Comparison of ENCODE assay signal across 8 mouse cellular contexts in the genomic region with DNA sequence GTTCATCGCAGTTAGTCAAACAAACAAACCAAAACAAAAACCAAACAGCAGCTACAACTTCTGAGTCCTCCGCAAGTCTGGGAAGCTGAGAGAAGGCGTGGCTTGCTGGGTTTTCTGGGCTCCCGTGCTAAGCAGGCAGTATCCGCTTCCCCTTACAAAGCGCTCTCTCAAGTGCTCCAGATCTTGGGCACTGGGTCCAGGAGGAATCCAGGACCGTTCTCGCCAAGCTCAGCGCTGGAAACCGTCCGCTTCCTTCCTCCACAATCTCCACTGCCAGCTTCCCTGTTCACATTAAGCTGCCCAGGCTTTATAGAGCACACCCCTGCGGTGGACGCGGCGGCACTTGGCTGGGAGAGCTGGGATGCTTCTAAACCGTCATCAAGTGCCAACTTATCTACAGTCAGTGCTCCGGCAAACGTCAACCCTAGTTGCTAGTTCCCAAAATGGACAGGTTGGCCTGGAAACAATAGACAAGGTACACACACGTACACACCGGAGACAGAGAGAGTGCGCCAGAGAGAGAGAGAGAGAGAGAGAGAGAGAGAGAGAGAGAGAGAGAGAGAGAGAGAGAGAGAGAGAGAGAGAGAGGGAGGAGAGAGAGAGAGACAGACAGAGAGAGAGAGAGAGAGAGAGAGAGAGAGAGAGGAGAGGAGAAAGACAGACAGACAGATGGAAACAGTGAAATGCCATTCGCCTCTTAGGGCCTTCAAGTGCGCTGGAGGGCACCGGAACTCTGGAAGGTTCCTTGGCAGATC. TPM values are rescaled to one million over a fixed set of nuclear protein-coding genes. Genes with fewer than 3 reads are reported as not detected.
DNase-seq lines count a peak whose midpoint lies in the region; ATAC-seq and TF ChIP-seq lines count a peak whose summit lies in the region.

No protein-coding gene starts in this region.

- H3K27ac ChIP-seq in CH12.LX (ENCODE audit: insufficient read depth, low read depth): peak overlapping the region; percentile 94
- peak overlapping the region; percentile 85 for H3K27ac ChIP-seq in forebrain, embryonic 10.5 days
- peak overlapping the region; percentile 90 for H3K27ac ChIP-seq in heart, embryonic 16.5 days (ENCODE audit: low read length)
- H3K27ac ChIP-seq in liver, embryonic 14.5 days: no peak overlapping the region; the same call in 1 of the 2 replicates
- peak overlapping the region; percentile 94 for H3K27ac ChIP-seq in stomach, embryonic 15.5 days

- H3K27me3 ChIP-seq in CH12.LX (replicated peaks): no peaks in the 10 kb centered on the region
- peaks cover 58% of the 10 kb centered on the region for H3K27me3 ChIP-seq in forebrain, embryonic 10.5 days (ENCODE audit: poor library complexity, severe bottlenecking)
- no peaks in the 10 kb centered on the region for H3K27me3 ChIP-seq in heart, embryonic 16.5 days (ENCODE audit: control insufficient read depth, insufficient read depth, low read length)
- H3K27me3 ChIP-seq in liver, embryonic 14.5 days (ENCODE audit: control insufficient read depth, insufficient read depth, low read length): peaks cover 5% of the 10 kb centered on the region
- H3K27me3 ChIP-seq in stomach, embryonic 15.5 days (replicated peaks): 0 out of 2 replicates have a peak, but pooled peaks cover 3% of the 10 kb centered on the region

- TF ChIP-seq EP300 in CH12.LX (IDR thresholded peaks at IDR 0.05; ENCODE audit: low read length): no peak
- TF ChIP-seq EP300 in liver, embryonic 14.5 days (IDR thresholded peaks at IDR 0.05; ENCODE audit: low read depth): no peak

- TF ChIP-seq RAD21 in CH12.LX (IDR thresholded peaks at IDR 0.05; ENCODE audit: low read depth, low read length): no peak

- peak; percentile 43 for ATAC-seq in heart, embryonic 16.5 days (replicated peaks; ENCODE audit: extremely low read depth, insufficient read depth, low FRiP score)
- ATAC-seq in liver, embryonic 14.5 days (ENCODE audit: insufficient read depth): 0 out of 2 replicates have a peak, but pooled peaks have one; percentile 16
- ATAC-seq in stomach, embryonic 15.5 days (ENCODE audit: insufficient read depth, low FRiP score, low read depth): peak; percentile 36; the same call in 1 of the 2 replicates

- peak overlapping the region; percentile 92 for H3K9ac ChIP-seq in CH12.LX (ENCODE audit: insufficient read depth, low read depth)
- H3K9ac ChIP-seq in heart, embryonic 16.5 days (ENCODE audit: low read length): peak overlapping the region; percentile 92
- peak overlapping the region; percentile 70 for H3K9ac ChIP-seq in liver, embryonic 14.5 days (replicated peaks)
- peak overlapping the region; percentile 82; the same call in 1 of the 2 replicates for H3K9ac ChIP-seq in stomach, embryonic 15.5 days

- H3K9me3 ChIP-seq in CH12.LX (replicated peaks; ENCODE audit: low read length): no peaks in the 10 kb centered on the region
- H3K9me3 ChIP-seq in forebrain, embryonic 10.5 days: no peaks in the 10 kb centered on the region
- no peaks in the 10 kb centered on the region for H3K9me3 ChIP-seq in heart, embryonic 16.5 days (replicated peaks; ENCODE audit: control insufficient read depth, low read length)
- no peaks in the 10 kb centered on the region for H3K9me3 ChIP-seq in liver, embryonic 14.5 days (ENCODE audit: control insufficient read depth, low read length)
- no peaks in the 10 kb centered on the region for H3K9me3 ChIP-seq in stomach, embryonic 15.5 days

- peak; percentile 40; the same call in 1 of the 2 replicates for TF ChIP-seq POLR2A in CH12.LX (IDR thresholded peaks at IDR 0.05; ENCODE audit: low read depth, low read length)

- dilution Hi-C loops in CH12.LX (cut with MboI; ENCODE audit: extremely low pct_ligation_motif_present, extremely low pct_unique_long_range_greater_than_20kb, low sequenced_read_pairs): no loop called here

- WGBS in forebrain, embryonic 10.5 days: under 1% methylated on average over 24 of the region's 24 CpGs
- under 1% methylated on average over 24 of the region's 24 CpGs for WGBS in heart, embryonic 16.5 days
- whole genome bisulfite sequencing in liver, embryonic 14.5 days (ENCODE audit: insufficient replicate concordance): under 1% methylated on average over 24 of the region's 24 CpGs
- WGBS in stomach, embryonic 15.5 days: under 1% methylated on average over 24 of the region's 24 CpGs

- TF ChIP-seq CTCF in CH12.LX (conservative IDR thresholded peaks at IDR 0.05 in 1 of 2, IDR thresholded peaks at IDR 0.05 in 1 of 2; ENCODE audit: low read depth in 2 of 2, low read length in 2 of 2): no peak
- no peak for TF ChIP-seq CTCF in liver, embryonic 14.5 days (IDR thresholded peaks at IDR 0.05; ENCODE audit: low read depth)

- in situ Hi-C loops in CH12.LX (cut with MboI; ENCODE audit: low pct_ligation_motif_present, low pct_unique_long_range_greater_than_20kb, low sequenced_read_pairs): loop anchor here (25.0 kb wide), 1 partner anchor 278 kb away; a partner anchor contains a TSS

- peaks cover 23 to 35% of the 10 kb centered on the region in 2 experiments for H3K36me3 ChIP-seq in CH12.LX (replicated peaks in 1 of 2; ENCODE audit: control insufficient read depth in 1 of 2, insufficient read depth in 1 of 2, low read length in 1 of 2)
- no peaks in the 10 kb centered on the region for H3K36me3 ChIP-seq in forebrain, embryonic 10.5 days (replicated peaks)
- H3K36me3 ChIP-seq in heart, embryonic 16.5 days (ENCODE audit: control insufficient read depth, insufficient read depth): no peaks in the 10 kb centered on the region
- no peaks in the 10 kb centered on the region for H3K36me3 ChIP-seq in liver, embryonic 14.5 days (replicated peaks; ENCODE audit: control insufficient read depth, insufficient read depth, low read depth)
- H3K36me3 ChIP-seq in stomach, embryonic 15.5 days: no peaks in the 10 kb centered on the region

- peaks cover 8 to 25% of the 10 kb centered on the region in 2 experiments for H3K4me1 ChIP-seq in CH12.LX (ENCODE audit: control insufficient read depth in 1 of 2, insufficient read depth in 2 of 2)
- H3K4me1 ChIP-seq in forebrain, embryonic 10.5 days: peaks cover 40% of the 10 kb centered on the region
- peaks cover 20% of the 10 kb centered on the region for H3K4me1 ChIP-seq in heart, embryonic 16.5 days (ENCODE audit: control insufficient read depth, insufficient read depth, low read length)
- peaks cover 3 to 7% of the 10 kb centered on the region in 2 experiments; a peak in 3 of 4 replicates for H3K4me1 ChIP-seq in liver, embryonic 14.5 days (replicated peaks; ENCODE audit: control insufficient read depth in 2 of 2, insufficient read depth in 2 of 2, low read length in 1 of 2)
- H3K4me1 ChIP-seq in stomach, embryonic 15.5 days: peaks cover 10% of the 10 kb centered on the region

- peak; percentile 61 for DNase-seq in CH12.LX (ENCODE audit: extremely low read depth)
- DNase-seq in c-Kit-positive CD71-positive TER-119-negative erythroid progenitor cells, embryonic 14.5 days (ENCODE audit: low read depth): peak; percentile 44
- DNase-seq in forebrain, embryonic 10.5 days (ENCODE audit: extremely low spot score, low spot score): peak; percentile 52
- peak; percentile 73 to 85 for DNase-seq in kidney, postnatal 25 days
- DNase-seq in liver, embryonic 14.5 days (ENCODE audit: low read depth in 3 of 3, low spot score in 3 of 3): peak in 2 of 3 experiments; percentile 34 to 44
- DNase-seq in neural tube, embryonic 10.5 days (ENCODE audit: extremely low spot score, low spot score): peak; percentile 70

- peak overlapping the region; percentile 75 to 98 (median 91) for H3K4me3 ChIP-seq in CH12.LX (replicated peaks in 1 of 3; ENCODE audit: low read depth in 2 of 3, low read length in 2 of 3, poor library complexity in 1 of 3)
- H3K4me3 ChIP-seq in forebrain, embryonic 10.5 days: peak overlapping the region; percentile 78
- peak overlapping the region; percentile 91 for H3K4me3 ChIP-seq in heart, embryonic 16.5 days (ENCODE audit: low read length)
- peak overlapping the region; percentile 77 to 79 for H3K4me3 ChIP-seq in liver, embryonic 14.5 days (ENCODE audit: insufficient read depth in 1 of 2, low read depth in 2 of 2, low read length in 2 of 2)
- peak overlapping the region; percentile 85 for H3K4me3 ChIP-seq in stomach, embryonic 15.5 days (replicated peaks)

- no peak overlapping the region for H3K4me2 ChIP-seq in CH12.LX (ENCODE audit: insufficient read depth, low read depth, poor library complexity, severe bottlenecking)
- peak overlapping the region; percentile 84 for H3K4me2 ChIP-seq in heart, embryonic 16.5 days (ENCODE audit: low read depth, low read length)
- peak overlapping the region; percentile 90 for H3K4me2 ChIP-seq in liver, embryonic 14.5 days (ENCODE audit: low read depth)
- peak overlapping the region; percentile 96 for H3K4me2 ChIP-seq in stomach, embryonic 15.5 days

- H3K79me2 ChIP-seq in CH12.LX (replicated peaks; ENCODE audit: control insufficient read depth, extremely low read depth, insufficient read depth, poor library complexity, severe bottlenecking): peaks cover 81% of the 10 kb centered on the region

TF ChIP-seq in CH12.LX, 34 proteins besides CTCF, POLR2A, EP300 and RAD21 (continues in another document):
- peak; percentile 78; the same call in 1 of the 2 replicates for TF ChIP-seq MXI1 (IDR thresholded peaks at IDR 0.05; ENCODE audit: low read depth, low read length)
- 0 out of 2 replicates have a peak, but pooled peaks have one; percentile 67 for TF ChIP-seq UBTF (IDR thresholded peaks at IDR 0.05; ENCODE audit: low read depth, low read length)
- TF ChIP-seq SIN3A (IDR thresholded peaks at IDR 0.05; ENCODE audit: low read length): peak; percentile 54; the same call in 1 of the 2 replicates
- TF ChIP-seq BHLHE40 (IDR thresholded peaks at IDR 0.05; ENCODE audit: low read depth, low read length): peak; percentile 61

RNA-seq across cellular contexts. Expression of a gene that starts 1.4 kb away (rescaled TPM):
- 125 and 140 TPM in 2 replicates for total RNA-seq in CH12.LX (2012; rRNA removed)
- total RNA-seq in CH12.LX (2014; rRNA removed): 119 and 142 TPM in 2 replicates
- polyA plus RNA-seq in CH12.LX (2012; ENCODE audit: insufficient read length, low read depth): 99.0 and 104 TPM in 2 replicates
- polyA plus RNA-seq in forebrain, embryonic 10.5 days (2016; fragmentation: Nextera tagmentation; extraction: Ambion mirVana): 2.0 and 2.7 TPM in 2 replicates
- polyA plus RNA-seq in heart, embryonic 16.5 days (2015; fragmentation: Nextera tagmentation; extraction: Ambion mirVana): 4.8 and 5.8 TPM in 2 replicates
- 4.4 and 4.7 TPM in 2 replicates for polyA plus RNA-seq in liver, embryonic 14.5 days (2012; rRNA removed)
- polyA plus RNA-seq in liver, embryonic 14.5 days (2014; fragmentation: Nextera tagmentation; extraction: Ambion mirVana): 2.8 and 3.5 TPM in 2 replicates
- 5.4 and 6.0 TPM in 2 replicates for polyA plus RNA-seq in stomach, embryonic 15.5 days (2015; fragmentation: Nextera tagmentation; extraction: Ambion mirVana)

RNA-seq across cellular contexts. Expression of a gene that starts 53.8 kb away (rescaled TPM):
- total RNA-seq in CH12.LX (2012; rRNA removed): not detected in 2 replicates
- total RNA-seq in CH12.LX (2014; rRNA removed): not detected in 2 replicates
- 0.11 TPM in 1 of 2 replicates, not detected in the other for polyA plus RNA-seq in CH12.LX (2012; ENCODE audit: insufficient read length, low read depth)
- polyA plus RNA-seq in forebrain, embryonic 10.5 days (2016; fragmentation: Nextera tagmentation; extraction: Ambion mirVana): not detected in 2 replicates
- 0.07 and 0.09 TPM in 2 replicates for polyA plus RNA-seq in heart, embryonic 16.5 days (2015; fragmentation: Nextera tagmentation; extraction: Ambion mirVana)
- polyA plus RNA-seq in liver, embryonic 14.5 days (2012; rRNA removed): 0.01 TPM in 1 of 2 replicates, not detected in the other
- polyA plus RNA-seq in liver, embryonic 14.5 days (2014; fragmentation: Nextera tagmentation; extraction: Ambion mirVana): not detected in 2 replicates
- not detected in 2 replicates for polyA plus RNA-seq in stomach, embryonic 15.5 days (2015; fragmentation: Nextera tagmentation; extraction: Ambion mirVana)

Comparison
In these comparisons a context has a peak if more than half of its experiments do, and no peak if none do; other contexts are left out.
1. RNA of a gene that starts 1.4 kb away (polyA plus RNA-seq): 99.0 to 104 TPM in CH12.LX; 5.4 to 6.0 TPM in stomach, embryonic 15.5 days, 4.8 to 5.8 TPM in heart, embryonic 16.5 days, 2.8 to 4.7 TPM in liver, embryonic 14.5 days and 2.0 to 2.7 TPM in forebrain, embryonic 10.5 days; every median in the first group is over 10 times any median in the second.
2. Peak in every context shown above with its lines, with median percentiles within 50 percentile points of each other: DNase-seq, H3K4me3 ChIP-seq, H3K9ac ChIP-seq and ATAC-seq.